ENCODE assay signal across 8 mouse cellular contexts in genomic region chr3:148990531-148991003, GRCm38 (mm10). TPM values are rescaled to one million over a fixed set of nuclear protein-coding genes. Genes with fewer than 3 reads are reported as not detected.
DNase-seq lines count a peak whose midpoint lies in the region; ATAC-seq and TF ChIP-seq lines count a peak whose summit lies in the region.

Gene Adgrl2 (minus strand): TSS chr3:148990555.

- H3K4me2 ChIP-seq in forebrain, embryonic 13.5 days, result peak within 1 kb of the TSS; percentile 88
- H3K4me2 ChIP-seq in hindbrain, embryonic 14.5 days (replicated peaks), result peak within 1 kb of the TSS; percentile 80
- H3K4me2 ChIP-seq in liver, embryonic 16.5 days (ENCODE audit: low read depth, low read length), result peak within 1 kb of the TSS; percentile 69
- H3K4me2 ChIP-seq in stomach, embryonic 16.5 days (ENCODE audit: low read depth, low read length), result peak within 1 kb of the TSS; percentile 73

- peaks cover 25% of the 10 kb centered on the region for H3K4me1 ChIP-seq in forebrain, embryonic 13.5 days
- H3K4me1 ChIP-seq in hindbrain, embryonic 14.5 days (replicated peaks; ENCODE audit: control insufficient read depth, insufficient read depth, low read length), result peaks cover 18% of the 10 kb centered on the region; the same call in 1 of the 2 replicates
- no peaks in the 10 kb centered on the region for H3K4me1 ChIP-seq in liver, embryonic 16.5 days (ENCODE audit: control insufficient read depth, low read depth, low read length)
- peaks cover 4% of the 10 kb centered on the region; the same call in 1 of the 2 replicates for H3K4me1 ChIP-seq in stomach, embryonic 16.5 days (ENCODE audit: control insufficient read depth, insufficient read depth, low read length)

- TF ChIP-seq CTCF in C2C12 (IDR thresholded peaks at IDR 0.05; ENCODE audit: control insufficient read depth, insufficient read depth, insufficient read length), result no peak

- DNase-seq in cerebellum, postnatal 10 days, result peak; percentile 18 to 37
- DNase-seq in cerebellum, adult 18-20 months, result no peak
- DNase-seq in hindbrain, embryonic 14.5 days (ENCODE audit: low spot score), result peak; percentile 53
- DNase-seq in retina, postnatal 1 day, result no peak

- peak within 1 kb of the TSS; percentile 100 for H3K27ac ChIP-seq in forebrain, embryonic 13.5 days
- peak within 1 kb of the TSS; percentile 99 for H3K27ac ChIP-seq in hindbrain, embryonic 14.5 days
- peak within 1 kb of the TSS; percentile 79 for H3K27ac ChIP-seq in liver, embryonic 16.5 days (ENCODE audit: low read length)
- peak within 1 kb of the TSS; percentile 100 for H3K27ac ChIP-seq in stomach, embryonic 16.5 days (ENCODE audit: low read length)

- peak within 1 kb of the TSS; percentile 71 for H3K4me3 ChIP-seq in C2C12 (ENCODE audit: insufficient read depth, poor library complexity, severe bottlenecking)
- H3K4me3 ChIP-seq in forebrain, embryonic 13.5 days, result peak within 1 kb of the TSS; percentile 95
- H3K4me3 ChIP-seq in hindbrain, embryonic 14.5 days (replicated peaks; ENCODE audit: low read length), result peak within 1 kb of the TSS; percentile 96
- H3K4me3 ChIP-seq in liver, embryonic 16.5 days (ENCODE audit: low read depth, low read length), result peak within 1 kb of the TSS; percentile 67
- H3K4me3 ChIP-seq in stomach, embryonic 16.5 days (replicated peaks; ENCODE audit: low read length), result peak within 1 kb of the TSS; percentile 80

- peak within 1 kb of the TSS; percentile 97 for H3K9ac ChIP-seq in forebrain, embryonic 13.5 days
- H3K9ac ChIP-seq in hindbrain, embryonic 14.5 days, result peak within 1 kb of the TSS; percentile 98
- peak within 1 kb of the TSS; percentile 52 for H3K9ac ChIP-seq in liver, embryonic 16.5 days (ENCODE audit: low read depth, low read length)
- H3K9ac ChIP-seq in stomach, embryonic 16.5 days (ENCODE audit: low read length), result peak within 1 kb of the TSS; percentile 93

- no peak; the same call in 1 of the 2 replicates for ATAC-seq in forebrain, embryonic 13.5 days
- ATAC-seq in hindbrain, embryonic 14.5 days (ENCODE audit: low FRiP score), result no peak
- ATAC-seq in liver, embryonic 16.5 days (ENCODE audit: low read depth), result no peak
- peak; percentile 23; the same call in 1 of the 2 replicates for ATAC-seq in stomach, embryonic 16.5 days (ENCODE audit: insufficient read depth, low FRiP score)

- under 1% methylated on average over 25 of the region's 25 CpGs for WGBS in forebrain, embryonic 13.5 days
- 0% methylated on average over 25 of the region's 25 CpGs for WGBS in hindbrain, embryonic 14.5 days
- under 1% methylated on average over 25 of the region's 25 CpGs for whole genome bisulfite sequencing in liver, embryonic 16.5 days (ENCODE audit: insufficient replicate concordance)
- WGBS in stomach, embryonic 16.5 days, result under 1% methylated on average over 25 of the region's 25 CpGs

- no peaks in the 10 kb centered on the region for H3K9me3 ChIP-seq in forebrain, embryonic 13.5 days (replicated peaks)
- no peaks in the 10 kb centered on the region for H3K9me3 ChIP-seq in hindbrain, embryonic 14.5 days (ENCODE audit: control insufficient read depth, low read length)
- H3K9me3 ChIP-seq in liver, embryonic 16.5 days (replicated peaks; ENCODE audit: control insufficient read depth, low read length), result no peaks in the 10 kb centered on the region
- H3K9me3 ChIP-seq in stomach, embryonic 16.5 days (replicated peaks; ENCODE audit: control insufficient read depth, low read length), result no peaks in the 10 kb centered on the region

- H3K79me3 ChIP-seq in C2C12 (ENCODE audit: low read depth), result peaks cover 16% of the 10 kb centered on the region

- H3ac ChIP-seq in C2C12 (ENCODE audit: control insufficient read depth, insufficient read length, low read depth), result peak within 1 kb of the TSS; percentile 51

- no peaks in the 10 kb centered on the region for H3K36me3 ChIP-seq in C2C12 (ENCODE audit: control insufficient read depth, insufficient read depth)
- no peaks in the 10 kb centered on the region for H3K36me3 ChIP-seq in forebrain, embryonic 13.5 days (ENCODE audit: poor library complexity, severe bottlenecking)
- no peaks in the 10 kb centered on the region for H3K36me3 ChIP-seq in hindbrain, embryonic 14.5 days (replicated peaks; ENCODE audit: control insufficient read depth, insufficient read depth)
- no peaks in the 10 kb centered on the region for H3K36me3 ChIP-seq in liver, embryonic 16.5 days (ENCODE audit: control insufficient read depth, insufficient read depth)
- H3K36me3 ChIP-seq in stomach, embryonic 16.5 days (ENCODE audit: control insufficient read depth, insufficient read depth, low read length), result no peaks in the 10 kb centered on the region

- H3K79me2 ChIP-seq in C2C12 (ENCODE audit: control insufficient read depth, insufficient read depth), result peaks cover 36% of the 10 kb centered on the region

- H3K27me3 ChIP-seq in C2C12 (ENCODE audit: control insufficient read depth, insufficient read depth, insufficient read length), result no peaks in the 10 kb centered on the region
- H3K27me3 ChIP-seq in forebrain, embryonic 13.5 days, result no peaks in the 10 kb centered on the region
- no peaks in the 10 kb centered on the region for H3K27me3 ChIP-seq in hindbrain, embryonic 14.5 days (ENCODE audit: control insufficient read depth, insufficient read depth, low read length)
- peaks cover 53% of the 10 kb centered on the region for H3K27me3 ChIP-seq in liver, embryonic 16.5 days (ENCODE audit: control insufficient read depth, insufficient read depth, low read depth, low read length)
- no peaks in the 10 kb centered on the region for H3K27me3 ChIP-seq in stomach, embryonic 16.5 days (ENCODE audit: control insufficient read depth, insufficient read depth, low read length)

TF ChIP-seq in C2C12, 6 proteins besides CTCF, POLR2A, EP300 and RAD21:
- no peak for TF ChIP-seq USF1 (IDR thresholded peaks at IDR 0.05; ENCODE audit: low read depth)
- no peak for TF ChIP-seq CEBPB (IDR thresholded peaks at IDR 0.05; ENCODE audit: low read depth)
- TF ChIP-seq MYOD1 (IDR thresholded peaks at IDR 0.05; ENCODE audit: control insufficient read depth, insufficient read length, low read depth), result no peak
- TF ChIP-seq FOSL1 (IDR thresholded peaks at IDR 0.05; ENCODE audit: insufficient read depth, low read length, poor library complexity, severe bottlenecking), result no peak
- no peak for TF ChIP-seq MYOG (IDR thresholded peaks at IDR 0.05; ENCODE audit: control insufficient read depth, extremely low read depth, insufficient read length)
- no peak for TF ChIP-seq MAX (IDR thresholded peaks at IDR 0.05)
TF ChIP-seq in C2C12: peak in this region for 0.

RNA-seq across cellular contexts. Expression of gene Adgrl2, which starts in this region (rescaled TPM):
- 19.9 TPM for polyA plus RNA-seq in C2C12 (2012; fragmentation: generic; extraction: Trizol)
- polyA plus RNA-seq in forebrain, embryonic 13.5 days (2015; fragmentation: Nextera tagmentation; extraction: Ambion mirVana), result 70.1 and 76.1 TPM in 2 replicates
- polyA plus RNA-seq in hindbrain, embryonic 14.5 days (2014; fragmentation: Nextera tagmentation; extraction: Ambion mirVana), result 166 and 171 TPM in 2 replicates
- 3.9 and 4.2 TPM in 2 replicates for polyA plus RNA-seq in liver, embryonic 16.5 days (2015; fragmentation: Nextera tagmentation; extraction: Ambion mirVana)
- polyA plus RNA-seq in stomach, embryonic 16.5 days (2015; fragmentation: Nextera tagmentation; extraction: Ambion mirVana), result 36.7 and 39.6 TPM in 2 replicates

Comparison
In these comparisons a context has a peak if more than half of its experiments do, and no peak if none do; other contexts are left out.
1. DNase-seq: peak in cerebellum, postnatal 10 days (2 of 2) and hindbrain, embryonic 14.5 days (single experiment); none in cerebellum, adult 18-20 months (0 of 2) and retina, postnatal 1 day (single experiment).
2. Peak in every context shown above with its lines, with median percentiles within 50 percentile points of each other: H3K4me3 ChIP-seq, H3K27ac ChIP-seq, H3K4me2 ChIP-seq and H3K9ac ChIP-seq.